Mouse (Mus musculus) brown adipose tissue, adult 24 weeks (tissue): ENCODE measurements around the gene Snx33. TPM values are rescaled to one million over a fixed set of nuclear protein-coding genes. Genes with fewer than 3 reads are reported as not detected.

Experiments used
- H3K27ac ChIP-seq: fragments of 200-500 bp; replicated peaks from 2 replicates; pipeline ENCODE4 v1.5.1; 2012; ENCODE audit warnings: low read depth, mild to moderate bottlenecking, low read length
- H3K4me1 ChIP-seq: fragments of 200-500 bp; 2 replicates; pipeline ENCODE4 v1.6.1; 2012; ENCODE audit warnings: low read length, mixed read lengths; ENCODE audit not compliant: control insufficient read depth, insufficient read depth, insufficient read length
- H3K4me3 ChIP-seq: fragments of 200-500 bp; 2 replicates; pipeline ENCODE4 v1.5.1; 2012; ENCODE audit warnings: low read depth, mild to moderate bottlenecking, low read length, moderate library complexity; ENCODE audit not compliant: insufficient read depth
- polyA plus RNA-seq: library from polyadenylated mRNA; stranded (reverse); fragments of >200 nt; gene quantifications from 2 replicates; pipeline ENCODE4 v1.2.4, GENCODE M21; 2012; ENCODE audit not compliant: missing spikeins, insufficient read depth, insufficient read length

The Snx33 gene
- polyA plus RNA-seq, 1 experiment: 6.8 TPM

DNA sequence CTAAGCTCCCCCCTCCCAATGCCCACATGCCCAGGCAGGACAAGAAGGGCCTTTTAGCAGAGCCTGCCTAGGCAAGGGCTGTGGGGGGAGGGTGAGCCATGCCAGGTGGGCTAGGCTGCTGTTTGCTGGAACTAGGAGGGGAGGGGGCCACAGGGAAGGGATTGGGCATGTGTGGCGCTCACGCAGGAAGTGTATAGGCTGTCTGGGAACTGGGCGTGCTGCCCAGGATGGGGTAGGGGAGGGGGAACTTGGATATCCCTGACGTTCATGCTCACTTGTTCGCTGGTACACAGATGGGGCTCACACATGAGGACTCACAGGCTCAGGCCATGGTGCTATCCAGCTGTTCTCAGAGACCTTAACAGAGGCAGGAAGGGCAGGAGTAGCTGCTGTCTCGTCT, 59.9 kb downstream of the Snx33 start:
- Histone ChIP-seq H3K4me1 (peaks cover 1% of the 10 kb centered on the region), H3K27ac (peak overlapping the region; percentile 41), H3K4me3 (no peak overlapping the region; the same call in 1 of the 2 replicates)

Other genes with a start within 250 kb of the Snx33 start
- gene Lingo1, start 131.9 kb downstream of the Snx33 start, polyA plus RNA-seq: not detected in 2 replicates
- gene Odf3l1, start 63.7 kb downstream of the Snx33 start, polyA plus RNA-seq: 19.3 and 37.5 TPM in 2 replicates
- gene Cspg4, start 63.3 kb downstream of the Snx33 start, polyA plus RNA-seq: 21.4 and 26.0 TPM in 2 replicates
- 52.9 and 57.6 TPM in 2 replicates for gene Imp3, start 9.1 kb upstream of the Snx33 start, polyA plus RNA-seq
- 9.4 and 10.9 TPM in 2 replicates for gene Snupn, start 22.5 kb upstream of the Snx33 start, polyA plus RNA-seq
- gene Ptpn9, start 66.6 kb upstream of the Snx33 start, polyA plus RNA-seq: 9.8 and 13.4 TPM in 2 replicates
- 14.9 and 20.4 TPM in 2 replicates for gene Sin3a, start 143.7 kb upstream of the Snx33 start, polyA plus RNA-seq
- 33.1 and 72.3 TPM in 2 replicates for gene Man2c1, start 202.3 kb upstream of the Snx33 start, polyA plus RNA-seq
- 9.9 and 10.9 TPM in 2 replicates for gene Neil1, start 219.9 kb upstream of the Snx33 start, polyA plus RNA-seq
- 65.1 and 89.8 TPM in 2 replicates for gene Commd4, start 230.0 kb upstream of the Snx33 start, polyA plus RNA-seq